ENCODE assay signal across 17 mouse cellular contexts in genomic region chr19:24527613-24527948, GRCm38 (mm10). TPM values are rescaled to one million over a fixed set of nuclear protein-coding genes. Genes with fewer than 3 reads are reported as not detected.
A peak's percentile ranks its signal among the peaks of the same experiment; 100 is the strongest.
DNase-seq lines count a peak whose midpoint lies in the region; ATAC-seq and TF ChIP-seq lines count a peak whose summit lies in the region.
"Had no signal": no experiment of that assay in that cellular context is flagged by ENCODE, and none has a peak within 500 bp of the region (broad histone marks: within the 10 kb centered on the region; RNA-seq: fewer than 3 reads in every experiment).

No protein-coding gene starts in this region.

- H3K4me1 ChIP-seq in heart, adult 2 months (ENCODE audit: control insufficient read depth, insufficient read depth, low read length), result no peaks in the 10 kb centered on the region
- peaks cover 10% of the 10 kb centered on the region; the same call in 1 of the 2 replicates for H3K4me1 ChIP-seq in spleen, adult 2 months (ENCODE audit: control insufficient read depth, insufficient read depth, insufficient read length)
- H3K4me1 ChIP-seq in intestine, postnatal 0 days (replicated peaks; ENCODE audit: control insufficient read depth, insufficient read depth, low read length), result 0 out of 2 replicates have a peak, but pooled peaks cover 9% of the 10 kb centered on the region
- no peaks in the 10 kb centered on the region for H3K4me1 ChIP-seq in hindbrain, embryonic 13.5 days (replicated peaks)
- H3K4me1 ChIP-seq: midbrain, embryonic 15.5 days had no signal

- no peak for TF ChIP-seq POLR2A in heart, adult 2 months (IDR thresholded peaks at IDR 0.05; ENCODE audit: insufficient read depth, low read depth, low read length)
- no peak for TF ChIP-seq POLR2A in spleen, adult 2 months (IDR thresholded peaks at IDR 0.05; ENCODE audit: low read depth, low read length)

- H3K36me3 ChIP-seq in heart, adult 2 months (ENCODE audit: control insufficient read depth, insufficient read depth, low read length), result no peaks in the 10 kb centered on the region; the same call in 1 of the 2 replicates
- no peaks in the 10 kb centered on the region for H3K36me3 ChIP-seq in spleen, adult 2 months (ENCODE audit: control insufficient read depth, insufficient read depth, low read length)
- no peaks in the 10 kb centered on the region for H3K36me3 ChIP-seq in intestine, postnatal 0 days (ENCODE audit: control insufficient read depth, insufficient read depth)
- H3K36me3 ChIP-seq in hindbrain, embryonic 13.5 days, result no peaks in the 10 kb centered on the region
- H3K36me3 ChIP-seq: midbrain, embryonic 15.5 days had no signal

- no peaks in the 10 kb centered on the region for H3K9me3 ChIP-seq in intestine, postnatal 0 days (ENCODE audit: control insufficient read depth)
- H3K9me3 ChIP-seq in hindbrain, embryonic 13.5 days, result no peaks in the 10 kb centered on the region
- H3K9me3 ChIP-seq: midbrain, embryonic 15.5 days had no signal

- H3K4me2 ChIP-seq in intestine, postnatal 0 days (replicated peaks; ENCODE audit: low read depth), result peak overlapping the region; percentile 25; the same call in 1 of the 2 replicates
- H3K4me2 ChIP-seq in hindbrain, embryonic 13.5 days, result no peak overlapping the region
- H3K4me2 ChIP-seq: midbrain, embryonic 15.5 days had no signal

- H3K79me2 ChIP-seq in heart, adult 2 months (replicated peaks; ENCODE audit: control insufficient read depth, insufficient read depth, low read length), result no peaks in the 10 kb centered on the region

- TF ChIP-seq EP300 in heart, adult 2 months (IDR thresholded peaks at IDR 0.05; ENCODE audit: insufficient read depth, low read depth, low read length), result no peak

- H3K9ac ChIP-seq in heart, adult 2 months (ENCODE audit: low read depth, low read length), result no peak overlapping the region
- H3K9ac ChIP-seq in intestine, postnatal 0 days (ENCODE audit: low read depth, low read length), result no peak overlapping the region
- H3K9ac ChIP-seq in hindbrain, embryonic 13.5 days, result no peak overlapping the region
- H3K9ac ChIP-seq: midbrain, embryonic 15.5 days had no signal

- DNase-seq in heart, adult 2 months, result no peak
- no peak for DNase-seq in heart, adult 18-20 months
- no peak for DNase-seq in spleen, adult 2 months (ENCODE audit: low read depth in 1 of 2, low spot score in 2 of 2)
- no peak for DNase-seq in spleen, adult 18-20 months
- no peak for DNase-seq in retina, postnatal 1 day
- no peak for DNase-seq in kidney, adult 8-10 months
- DNase-seq: cerebellum, adult 9-11 months; embryo, embryonic 11 days; kidney, postnatal 36 days; lung, adult 18-20 months; right cerebral cortex, postnatal 25 days; thymus, adult 2 months had no signal

- TF ChIP-seq CTCF in heart, adult 2 months (IDR thresholded peaks at IDR 0.05), result no peak
- TF ChIP-seq CTCF in spleen, adult 2 months (IDR thresholded peaks at IDR 0.05; ENCODE audit: extremely low read depth, insufficient read depth, insufficient read length, insufficient replicate concordance), result no peak
- no peak for TF ChIP-seq CTCF in intestine, postnatal 0 days (IDR thresholded peaks at IDR 0.05; ENCODE audit: low read depth)

- 74% methylated on average over 5 of the region's 5 CpGs for WGBS in heart, adult 2 months
- WGBS in spleen, adult 2 months, result 34% methylated on average over 5 of the region's 5 CpGs
- 59% methylated on average over 5 of the region's 5 CpGs for WGBS in intestine, postnatal 0 days
- WGBS in hindbrain, embryonic 13.5 days, result 92% methylated on average over 5 of the region's 5 CpGs

- H3K27ac ChIP-seq in heart, adult 2 months, result peak overlapping the region; percentile 84
- peak overlapping the region; percentile 74; the same call in 1 of the 2 replicates for H3K27ac ChIP-seq in spleen, adult 2 months (ENCODE audit: insufficient read depth, low read length)
- H3K27ac ChIP-seq in intestine, postnatal 0 days (ENCODE audit: low read depth, low read length), result peak overlapping the region; percentile 83
- H3K27ac ChIP-seq in hindbrain, embryonic 13.5 days, result no peak overlapping the region
- H3K27ac ChIP-seq: midbrain, embryonic 15.5 days had no signal

- no peak overlapping the region for H3K4me3 ChIP-seq in heart, adult 2 months
- no peak overlapping the region for H3K4me3 ChIP-seq in spleen, adult 2 months (ENCODE audit: extremely low read depth, insufficient read depth, insufficient read length)
- no peak overlapping the region for H3K4me3 ChIP-seq in intestine, postnatal 0 days (ENCODE audit: low read depth, low read length)
- H3K4me3 ChIP-seq in hindbrain, embryonic 13.5 days, result no peak overlapping the region
- H3K4me3 ChIP-seq: midbrain, embryonic 15.5 days had no signal

- ATAC-seq in intestine, postnatal 0 days, result no peak
- ATAC-seq in hindbrain, embryonic 13.5 days (ENCODE audit: low FRiP score), result no peak
- ATAC-seq: forebrain, embryonic 14.5 days; midbrain, embryonic 15.5 days; Patski had no signal

- intact Hi-C loops in heart, adult 2 months (cut with DNase I), result no loop called here

- no peaks in the 10 kb centered on the region for H3K27me3 ChIP-seq in heart, adult 2 months (ENCODE audit: control insufficient read depth, insufficient read depth, low read length)
- H3K27me3 ChIP-seq in spleen, adult 2 months (ENCODE audit: control insufficient read depth, insufficient read depth, low read length), result no peaks in the 10 kb centered on the region
- no peaks in the 10 kb centered on the region for H3K27me3 ChIP-seq in intestine, postnatal 0 days (replicated peaks; ENCODE audit: control insufficient read depth, insufficient read depth, low read length)
- no peaks in the 10 kb centered on the region for H3K27me3 ChIP-seq in hindbrain, embryonic 13.5 days
- H3K27me3 ChIP-seq: midbrain, embryonic 15.5 days had no signal

RNA-seq across cellular contexts. Expression of gene Pip5k1b, which starts 28.1 kb away (rescaled TPM):
- total RNA-seq in heart, adult 2 months (2021), result 10 to 100 TPM; 22.2 to 23.1 TPM
- polyA plus RNA-seq in heart, adult 2 months (2012; rRNA removed), result 14.6 and 24.0 TPM in 2 replicates
- total RNA-seq in heart, adult 18-20 months (2021), result 10 to 100 TPM; 20.3 to 21.3 TPM
- polyA plus RNA-seq in spleen, adult 2 months (2012; rRNA removed), result 2.7 and 3.1 TPM in 2 replicates
- 29.4 and 31.5 TPM in 2 replicates for polyA plus RNA-seq in intestine, postnatal 0 days (2015; fragmentation: Nextera tagmentation; extraction: Ambion mirVana)
- 1.5 and 1.7 TPM in 2 replicates for polyA plus RNA-seq in hindbrain, embryonic 13.5 days (2015; fragmentation: Nextera tagmentation; extraction: Ambion mirVana)

RNA-seq across cellular contexts. Expression of gene Fam122a, which starts 50.4 kb away (rescaled TPM):
- total RNA-seq in heart, adult 2 months (2021), result 10 to 100 TPM; 25.2 to 28.8 TPM
- 26.4 and 27.4 TPM in 2 replicates for polyA plus RNA-seq in heart, adult 2 months (2012; rRNA removed)
- total RNA-seq in heart, adult 18-20 months (2021), result 10 to 100 TPM; 26.3 to 27.6 TPM
- 20.3 and 23.6 TPM in 2 replicates for polyA plus RNA-seq in spleen, adult 2 months (2012; rRNA removed)
- 40.5 and 45.0 TPM in 2 replicates for polyA plus RNA-seq in intestine, postnatal 0 days (2015; fragmentation: Nextera tagmentation; extraction: Ambion mirVana)
- polyA plus RNA-seq in hindbrain, embryonic 13.5 days (2015; fragmentation: Nextera tagmentation; extraction: Ambion mirVana), result 56.7 and 59.4 TPM in 2 replicates
